Mouse (Mus musculus) urinary bladder, postnatal 10 days (tissue): ENCODE results near the gene Mrnip.
A peak's percentile ranks its signal among the peaks of the same experiment; 100 is the strongest.

Experiments used
- DNase-seq: peaks from one replicate; pipeline ENCODE4 v3.0.0; 2022; ENCODE audit warnings: low spot score

Mrnip gene

DNA sequence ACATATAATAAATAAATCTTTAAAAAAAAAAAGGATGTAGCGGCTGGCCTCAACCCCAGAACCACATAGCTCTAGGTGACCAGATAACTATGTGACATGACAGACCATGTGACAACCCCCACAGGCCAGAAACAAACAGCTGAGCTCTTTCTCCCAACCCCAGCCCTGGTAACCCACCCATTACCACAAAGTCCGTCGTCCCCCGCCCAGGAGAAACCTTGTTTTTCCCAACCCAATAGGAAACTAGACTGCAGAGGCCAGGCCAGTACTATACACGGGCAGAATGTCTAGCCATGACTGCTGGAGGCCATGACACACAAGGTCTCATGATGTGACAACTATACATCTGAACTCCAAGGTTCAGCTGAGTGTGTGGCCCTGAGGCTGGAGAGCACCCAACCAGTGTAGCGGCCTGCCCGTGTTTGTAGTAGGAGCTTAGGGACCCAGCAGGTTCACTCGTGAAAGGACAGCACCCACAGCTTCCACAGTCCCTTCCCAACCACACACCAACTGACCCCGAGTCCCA lies 29.1 kb downstream of the Mrnip start:
- DNase-seq, result no peak

DNA sequence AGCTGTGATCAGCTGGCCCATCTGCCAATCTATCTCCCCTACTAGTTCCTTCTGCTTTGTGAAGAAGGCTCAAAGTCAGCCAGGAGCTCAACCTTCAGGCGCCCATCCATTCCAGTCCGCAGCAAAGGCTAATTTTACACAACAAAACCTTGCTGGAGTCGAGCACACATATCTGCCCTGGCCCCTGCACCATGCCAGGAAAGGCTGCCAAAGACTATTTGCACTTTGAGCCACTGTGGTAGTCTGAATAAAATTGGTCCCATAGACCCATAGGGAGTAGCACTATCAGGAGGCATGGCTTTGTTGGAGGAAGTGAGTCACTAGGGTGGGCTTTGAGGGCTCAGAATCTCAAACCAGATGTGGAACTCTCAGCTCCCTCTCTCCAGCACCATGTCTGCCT lies 31.2 kb downstream of the Mrnip start:
- no peak for DNase-seq

DNA sequence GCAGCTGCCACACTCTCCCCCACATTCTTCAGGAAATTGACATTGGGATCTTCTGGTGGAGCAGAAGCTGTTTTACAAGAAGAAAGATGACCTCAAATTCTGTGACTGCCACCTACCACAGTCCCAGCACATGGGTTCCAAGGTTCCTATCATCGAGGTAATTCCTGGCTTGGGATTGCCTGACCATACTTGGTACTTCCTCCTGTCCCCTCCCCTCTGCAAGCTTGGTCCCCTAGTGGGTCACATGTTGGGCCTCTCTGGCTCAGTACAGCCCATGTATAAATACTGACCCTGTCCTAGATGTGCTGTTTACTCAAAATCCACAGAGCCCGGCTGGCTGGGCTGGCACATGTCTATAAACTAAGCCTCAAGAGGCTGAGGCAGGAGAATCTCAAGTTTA lies 31.8 kb downstream of the Mrnip start:
- no peak for DNase-seq

DNA sequence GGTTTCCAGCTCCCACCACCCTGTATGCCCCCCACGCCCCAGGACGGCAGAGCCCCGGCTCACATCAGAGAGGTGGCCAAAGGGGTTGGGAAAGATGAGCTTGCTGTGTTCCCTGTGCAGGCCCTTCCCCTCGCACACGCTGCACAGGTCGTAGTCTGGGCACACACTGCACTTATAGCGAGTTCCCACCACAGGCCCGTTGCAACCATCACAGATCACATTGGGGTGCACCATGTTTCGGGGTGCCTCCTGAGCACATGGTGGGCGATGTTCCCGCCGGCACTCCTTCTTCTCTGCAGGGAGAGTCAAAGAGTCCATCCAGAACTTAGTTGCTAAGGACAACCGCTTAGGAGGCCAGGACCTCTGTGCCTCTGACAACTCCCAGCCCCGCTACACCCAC lies 33.1 kb downstream of the Mrnip start:
- no peak for DNase-seq

DNA sequence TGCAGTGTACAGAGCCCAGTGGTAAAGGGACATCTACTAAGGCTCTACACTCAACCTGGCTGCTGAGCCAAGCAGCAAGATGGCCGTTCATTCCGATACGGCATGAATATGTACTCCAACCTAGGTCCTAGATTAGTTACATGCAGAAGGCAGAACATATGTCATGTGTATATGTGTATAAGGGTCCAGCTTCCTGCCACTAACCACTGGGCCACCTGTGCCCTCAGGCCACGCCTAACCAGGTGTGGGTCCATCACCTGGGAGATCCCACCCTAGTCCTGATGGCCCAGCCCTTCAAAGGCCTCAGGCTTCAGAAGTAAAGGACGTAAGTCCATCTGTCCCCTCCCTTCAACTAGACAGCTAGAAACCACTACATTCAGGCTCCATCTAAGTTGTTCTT lies 33.8 kb downstream of the Mrnip start:
- no peak for DNase-seq

DNA sequence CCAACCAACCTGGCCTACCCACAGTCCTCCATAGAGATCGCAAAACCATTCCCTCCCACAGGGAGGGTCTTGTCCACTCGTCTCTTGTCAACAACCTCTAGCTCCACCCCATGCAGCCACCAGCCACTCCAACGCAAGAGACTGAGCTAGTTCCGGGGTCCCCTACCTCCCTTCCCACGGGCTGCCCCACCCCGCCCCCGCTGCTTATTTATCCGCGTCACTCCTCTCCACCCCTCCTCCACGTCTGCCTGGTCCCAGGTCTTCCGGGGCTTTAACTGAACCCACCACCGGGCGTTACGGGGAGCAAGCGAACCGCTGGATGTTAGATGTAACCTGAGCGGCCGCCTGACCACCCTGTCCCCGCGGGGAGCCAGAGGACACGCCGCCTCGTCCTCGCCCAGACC lies 35.9 kb downstream of the Mrnip start:
- DNase-seq, result peak; percentile 71

DNA sequence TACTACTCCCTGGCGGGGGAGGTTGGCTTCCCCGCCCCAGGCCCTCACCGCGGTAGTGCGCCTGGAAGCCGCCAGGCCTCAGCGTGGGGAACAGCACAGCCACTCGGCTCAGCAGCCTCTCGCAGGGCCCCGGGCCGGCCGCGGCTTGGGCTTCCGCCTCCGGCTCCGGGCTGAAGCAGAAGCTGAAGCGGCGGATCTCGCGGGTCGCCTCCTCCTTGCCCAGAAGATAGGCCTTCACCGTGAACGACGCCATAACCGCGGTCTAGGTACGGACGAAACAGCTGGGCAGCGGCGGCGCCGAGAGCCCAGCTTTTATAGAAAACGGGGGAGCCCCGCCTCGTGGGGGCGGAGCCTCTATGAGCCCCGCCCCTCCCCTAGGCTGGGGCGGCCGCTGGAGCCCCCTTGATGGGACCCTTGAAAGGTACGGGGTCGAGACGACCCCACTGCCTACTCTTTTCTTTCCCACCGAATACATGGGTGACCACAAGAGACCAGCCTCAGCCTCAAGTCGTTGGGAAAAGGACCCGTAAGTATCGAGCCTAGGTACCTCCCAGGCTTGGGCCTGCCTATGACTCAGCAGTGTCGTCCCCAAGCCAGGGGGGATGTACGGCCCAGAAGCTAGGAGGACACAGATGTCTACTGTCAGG lies 36.4 kb downstream of the Mrnip start, which contains the start of the genes Sqstm1 and Mgat4b:
Gene Sqstm1 (minus strand): TSS at position 323 of the 647 bp plus-strand sequence.
Gene Mgat4b (plus strand): TSS at position 386 of the 647 bp plus-strand sequence.
- peak; percentile 65 for DNase-seq

DNA sequence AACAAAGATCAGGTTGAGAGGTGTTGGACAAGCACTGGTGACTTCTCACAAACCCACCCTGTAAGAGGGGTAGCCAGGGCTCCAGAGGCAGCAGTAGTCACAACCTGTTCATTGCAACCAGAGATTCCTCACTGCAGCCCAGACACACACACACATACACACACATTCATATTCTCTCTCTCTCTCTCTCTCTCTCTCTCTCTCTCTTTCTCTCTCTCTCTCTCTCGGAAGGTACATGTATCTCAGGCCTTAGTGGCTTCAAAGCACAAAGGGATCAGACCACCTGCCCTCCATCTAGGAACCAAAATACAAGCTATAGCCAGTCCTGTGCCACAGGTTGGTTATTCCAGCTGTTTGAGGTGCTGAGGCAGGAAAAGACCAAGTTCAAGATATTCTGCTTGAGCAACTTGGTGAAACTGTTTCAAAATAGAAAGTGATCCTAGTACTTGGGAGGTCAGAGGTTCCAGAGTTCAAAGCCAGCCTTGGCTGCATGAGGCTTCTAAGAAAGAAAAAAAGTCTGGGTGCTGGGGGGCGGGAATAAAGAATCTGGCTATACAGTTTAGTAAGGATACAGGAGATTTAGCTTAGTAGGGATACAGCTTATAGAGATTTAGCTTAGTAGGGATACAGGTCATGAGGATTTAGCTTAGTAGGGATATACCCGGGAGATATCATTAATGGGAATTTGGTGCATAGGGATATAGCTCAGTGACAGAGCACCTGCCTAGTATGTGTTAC lies 37.2 kb downstream of the Mrnip start:
- no peak for DNase-seq

DNA sequence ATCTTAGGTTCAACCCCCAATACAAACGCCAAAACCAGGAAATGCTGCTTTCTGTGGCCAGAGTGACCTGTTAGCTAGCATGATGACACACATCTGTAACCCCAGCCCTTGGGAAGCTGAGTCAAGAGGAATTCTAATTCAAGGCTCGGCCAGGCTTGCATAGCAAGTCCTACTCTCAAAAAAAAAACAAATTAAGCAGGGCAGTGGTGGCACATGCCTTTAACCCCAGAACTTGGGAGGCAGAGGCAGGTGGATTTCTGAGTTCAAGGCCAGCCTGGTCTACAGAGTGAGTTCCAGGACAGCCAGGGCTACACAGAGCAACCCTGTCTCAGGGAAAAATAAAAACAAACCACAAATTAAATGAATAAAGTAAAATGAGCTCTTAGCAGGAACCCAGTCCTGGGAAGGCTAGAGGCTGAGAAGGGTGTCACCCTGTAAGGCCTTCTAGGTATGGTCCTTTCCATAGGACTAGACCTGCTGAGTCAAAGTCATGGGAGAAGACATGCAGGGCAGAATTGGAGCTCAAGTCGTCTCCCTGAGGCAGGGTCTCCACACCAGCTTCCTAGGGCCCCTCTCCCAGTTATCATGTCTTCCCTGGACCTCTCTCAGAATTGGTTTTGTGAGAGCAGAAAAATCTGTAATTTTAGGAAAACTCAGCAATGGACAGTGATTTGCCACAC lies 38.0 kb downstream of the Mrnip start:
- no peak for DNase-seq

DNA sequence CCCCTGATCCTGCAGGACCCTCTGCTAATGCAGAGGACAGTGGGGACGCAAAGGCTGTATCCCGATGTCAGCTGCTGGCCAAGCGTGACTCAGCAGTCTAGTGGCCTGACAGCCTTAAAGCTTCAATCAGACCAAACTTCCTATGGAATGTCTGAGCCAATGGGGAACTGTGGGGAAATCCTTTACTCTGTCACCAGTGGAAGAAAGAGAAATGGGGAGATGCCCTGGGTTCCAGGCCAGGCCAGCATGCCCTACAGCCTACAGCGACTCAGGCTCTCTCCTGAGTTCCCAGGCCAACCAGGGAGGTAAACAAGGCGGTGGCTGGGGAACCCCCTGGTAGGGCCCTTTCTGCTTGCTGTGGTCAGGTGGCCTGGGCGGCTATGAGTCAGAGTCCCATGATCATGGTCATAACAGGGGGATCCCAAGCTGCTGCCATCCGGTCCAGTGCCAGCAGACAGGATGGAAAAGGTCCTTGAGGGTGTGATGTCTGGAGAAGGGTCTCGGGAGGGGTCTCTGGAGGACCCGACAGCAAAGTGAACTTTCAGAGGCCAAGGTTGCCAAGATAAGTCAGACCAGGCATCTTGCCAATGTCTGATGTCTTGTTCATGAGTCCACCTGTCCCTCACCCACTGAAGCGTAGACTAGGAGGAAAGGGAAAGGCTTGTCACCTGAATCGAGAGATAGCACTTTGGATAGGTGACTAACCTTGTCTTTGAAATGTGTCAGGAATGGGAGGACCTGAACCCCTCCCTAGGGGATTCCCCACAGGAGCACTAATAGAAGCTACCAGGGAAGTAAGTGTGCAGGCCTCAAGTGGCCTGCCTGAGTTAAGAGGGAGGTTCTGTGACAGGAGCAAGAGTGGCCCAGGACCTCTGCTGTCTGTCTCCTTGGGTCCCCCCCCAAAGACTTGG lies 38.9 kb downstream of the Mrnip start:
- DNase-seq, result no peak

DNA sequence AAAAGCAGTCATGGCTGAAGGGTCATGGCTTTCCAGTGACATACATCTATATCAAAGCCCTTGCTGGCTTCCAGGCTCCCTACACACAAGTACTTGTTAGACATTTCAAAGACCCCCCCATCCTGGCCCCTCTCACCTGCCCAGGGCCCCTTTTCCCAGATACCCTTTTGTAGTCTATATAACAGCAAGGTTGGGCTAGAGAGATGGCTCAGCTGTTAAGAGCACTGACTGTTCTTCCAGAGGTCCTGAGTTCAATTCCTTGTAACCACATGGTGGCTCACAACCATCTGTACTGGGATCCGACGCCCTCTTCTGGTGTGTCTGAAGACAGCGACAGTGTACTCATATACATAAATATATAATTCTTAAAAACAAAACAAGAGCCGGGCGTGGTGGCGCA lies 40.4 kb downstream of the Mrnip start:
- no peak for DNase-seq

DNA sequence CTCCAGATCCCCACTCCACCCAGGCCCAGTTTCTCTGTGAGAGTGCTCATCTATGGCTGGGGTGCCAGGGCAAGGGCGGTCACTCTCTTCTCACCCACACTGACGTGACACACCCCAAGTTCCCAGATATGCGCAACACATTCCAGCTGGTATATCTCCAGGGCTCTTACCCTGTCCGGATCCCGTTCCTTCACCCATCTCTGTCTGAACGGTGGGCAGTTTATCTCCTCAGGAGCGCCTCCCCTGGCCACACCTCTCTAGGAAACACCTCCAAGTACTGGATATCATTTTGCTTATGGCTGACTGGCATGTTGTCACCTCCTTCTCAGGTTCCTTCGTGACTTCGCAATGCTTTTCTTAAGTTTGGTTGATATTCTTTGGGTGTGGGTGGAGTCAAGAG lies 41.4 kb downstream of the Mrnip start:
- DNase-seq, result no peak

DNA sequence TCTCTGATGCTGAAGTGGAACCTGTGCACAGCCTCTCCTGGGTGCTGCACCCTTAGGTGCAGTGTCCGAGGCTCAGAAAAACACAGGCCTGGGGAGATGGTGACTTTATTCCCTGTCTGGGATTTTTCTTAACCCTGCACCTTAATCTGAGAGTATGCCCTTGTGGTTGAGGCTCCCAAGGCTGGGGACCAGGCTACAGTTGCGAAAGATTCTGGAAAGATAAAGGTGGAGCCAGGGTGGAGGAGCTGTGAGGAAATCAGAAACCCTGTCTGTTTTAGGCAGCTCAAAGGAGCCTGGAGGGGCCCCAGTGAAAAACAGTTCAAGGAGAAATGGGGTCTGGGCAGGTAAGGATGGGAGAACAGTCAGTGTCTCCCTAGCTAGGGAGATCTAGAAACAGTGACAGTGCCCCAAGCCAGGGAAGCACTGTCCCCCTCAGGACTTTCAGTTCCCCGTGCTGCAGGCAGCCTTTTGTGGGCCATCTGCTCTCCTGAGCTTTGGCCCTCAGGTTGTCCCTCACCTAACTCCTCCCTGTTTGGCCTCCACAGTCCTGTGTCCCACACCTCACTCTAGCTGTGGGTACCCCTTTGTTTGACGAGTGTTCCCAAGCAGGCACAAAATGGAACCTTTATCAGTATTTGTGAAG lies 42.6 kb downstream of the Mrnip start:
- no peak for DNase-seq

DNA sequence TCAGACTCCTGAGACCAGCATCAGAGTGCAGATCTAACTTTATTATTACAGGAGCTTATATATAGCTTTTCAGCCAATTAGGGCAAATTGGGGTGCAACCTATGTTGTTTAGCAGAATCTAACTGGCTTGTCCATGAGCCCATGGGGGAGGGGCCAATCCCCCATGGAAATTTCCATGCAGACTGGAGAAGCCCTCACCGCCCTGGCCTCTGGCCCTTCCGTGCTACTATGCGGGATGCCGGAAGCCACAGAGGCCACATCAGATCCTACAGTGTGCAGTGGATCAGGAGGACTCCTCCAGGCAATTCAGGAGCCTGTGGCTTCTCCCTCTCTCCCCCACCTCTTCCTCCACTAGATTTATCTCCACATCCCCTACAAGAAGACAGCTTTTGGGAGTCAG lies 43.6 kb downstream of the Mrnip start:
- DNase-seq, result no peak

DNA sequence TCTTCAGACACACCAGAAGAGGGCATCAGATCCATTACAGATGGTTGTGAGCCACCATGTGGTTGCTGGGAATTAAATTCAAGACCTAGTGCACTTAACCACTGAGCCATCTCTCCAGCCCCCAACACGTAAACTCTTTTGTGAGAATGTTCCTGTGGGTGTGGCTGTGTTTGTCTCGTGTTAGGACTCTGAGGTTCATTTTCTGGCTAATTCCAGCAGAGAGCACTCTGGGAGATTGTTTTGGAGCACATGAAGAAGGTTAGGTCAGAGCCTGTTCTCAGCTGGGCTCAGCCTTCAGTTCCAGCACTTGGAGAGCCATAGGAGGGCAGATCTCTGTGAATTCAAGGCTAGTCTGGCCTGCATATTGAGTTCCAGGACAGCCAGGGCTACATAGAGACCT lies 45.6 kb downstream of the Mrnip start:
- no peak for DNase-seq

DNA sequence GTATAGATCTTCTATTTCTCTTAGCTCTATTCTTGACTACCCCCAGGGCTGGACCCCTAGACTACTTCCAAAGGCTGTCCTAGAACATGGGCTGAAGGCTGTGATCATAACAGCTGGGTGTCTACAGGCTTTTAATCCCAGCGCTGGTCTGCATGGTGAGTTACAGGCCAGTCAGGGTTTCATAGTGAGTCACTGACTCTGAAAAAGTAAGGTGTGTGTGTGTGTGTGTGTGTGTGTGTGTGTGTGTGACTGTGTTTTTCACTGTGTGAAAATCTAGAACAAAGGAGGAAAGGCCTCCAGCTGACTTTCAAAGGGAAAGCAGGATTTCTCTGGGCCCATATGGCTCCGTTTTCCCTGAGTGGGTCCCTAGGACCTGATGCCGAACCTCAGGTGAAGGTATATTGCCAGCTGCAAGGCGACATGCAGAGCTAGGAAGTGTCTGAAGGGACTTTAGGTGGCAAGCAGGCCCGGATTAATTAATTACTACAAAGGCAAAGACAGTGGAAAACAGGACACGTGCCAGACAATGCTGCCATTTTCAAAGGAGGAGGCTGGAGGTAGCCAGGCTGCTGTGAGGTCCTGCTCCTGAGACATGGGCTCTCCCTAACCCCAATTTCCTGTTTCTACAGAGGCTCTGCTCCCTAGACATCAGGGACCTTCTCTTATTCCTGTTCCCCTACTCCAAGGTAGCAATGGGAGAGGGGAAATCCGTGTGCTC lies 48.5 kb downstream of the Mrnip start:
- no peak for DNase-seq

DNA sequence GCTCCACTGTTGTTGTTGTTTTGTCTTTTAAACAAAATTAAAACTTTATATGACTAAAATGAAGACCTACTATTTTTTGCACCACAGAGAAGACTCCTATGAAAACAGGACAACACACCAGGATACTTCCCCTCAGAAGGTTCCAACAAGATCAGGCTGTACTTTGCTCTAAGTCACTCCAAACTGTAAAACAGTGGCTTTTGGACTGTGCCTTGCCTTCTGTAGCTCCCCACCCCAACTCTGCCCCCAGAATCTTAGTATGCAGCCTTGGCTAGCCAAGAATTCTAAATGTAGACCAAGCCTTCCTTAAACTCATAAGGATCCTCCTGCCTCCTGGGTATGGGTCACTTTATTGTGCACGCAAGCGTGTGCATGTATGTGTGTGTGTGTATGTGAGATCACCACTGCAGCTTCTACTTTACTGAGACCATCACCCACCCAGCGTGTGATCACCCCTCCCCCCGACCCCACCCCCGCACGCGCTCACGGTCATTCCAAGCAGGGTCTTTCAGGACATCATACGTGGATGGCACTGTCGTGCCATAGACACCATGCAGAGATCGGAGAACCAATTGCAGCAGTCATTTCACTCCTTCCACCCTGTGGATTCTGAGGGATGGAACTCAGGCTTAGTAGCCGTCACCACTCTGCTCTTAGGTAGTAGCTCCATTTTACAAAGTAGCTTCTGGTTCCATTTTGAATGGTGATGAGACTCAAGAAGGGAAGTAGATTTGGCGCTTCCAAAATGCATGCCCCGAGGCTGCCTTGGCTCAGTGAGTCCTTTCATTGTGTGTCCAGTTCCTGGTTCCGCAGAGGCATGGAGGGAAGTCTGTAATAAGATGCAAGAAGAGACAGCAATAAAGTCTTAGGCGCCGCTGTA lies 49.8 kb downstream of the Mrnip start:
- no peak for DNase-seq

DNA sequence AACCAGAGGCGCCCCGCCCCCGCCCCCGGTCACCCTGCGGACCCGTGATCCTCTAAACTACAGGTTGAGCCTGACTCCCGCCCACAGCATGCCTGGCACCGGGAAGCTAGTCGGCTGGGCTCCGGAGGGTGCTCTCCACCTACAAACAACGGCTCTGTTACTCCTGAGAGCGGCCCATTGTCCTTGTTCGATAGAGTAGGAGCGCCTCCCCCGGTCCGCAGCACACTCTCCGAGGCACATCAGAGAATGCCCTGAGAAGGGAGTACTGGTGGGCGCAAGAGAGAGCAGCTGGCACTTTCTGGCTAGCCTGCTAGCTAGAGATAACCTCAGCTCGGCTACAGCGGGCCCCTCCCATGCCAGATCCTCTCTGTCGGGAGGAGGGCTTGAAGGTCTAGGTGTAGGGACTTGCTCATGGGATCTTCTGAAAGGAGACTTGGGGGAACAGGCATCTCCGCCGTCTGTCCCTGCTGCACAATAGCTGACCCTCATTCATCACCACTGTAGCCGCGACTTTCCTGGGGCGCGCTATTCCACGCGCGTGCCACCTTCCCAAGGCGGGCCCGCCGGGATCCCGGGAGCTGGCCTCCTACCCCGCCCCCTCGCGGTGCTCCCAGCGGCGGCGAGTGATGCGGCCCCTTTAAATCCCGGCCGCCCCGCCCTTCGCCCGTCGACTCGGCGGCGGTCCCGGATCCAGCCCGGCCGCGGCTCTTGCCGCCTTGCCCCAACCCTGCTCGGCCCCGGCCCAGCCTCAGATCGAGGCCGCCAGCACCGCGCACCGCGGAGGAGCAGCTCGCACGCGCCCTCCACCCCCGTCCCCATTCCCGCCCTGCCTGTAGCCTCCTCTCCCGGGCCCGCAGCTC lies 50.7 kb downstream of the Mrnip start:
- peak; percentile 55 for DNase-seq
